Mouse (Mus musculus): ENCODE results near the gene Supt7l. TPM values are rescaled to one million over a fixed set of nuclear protein-coding genes. Genes with fewer than 3 reads are reported as not detected.

The Supt7l gene
- polyA plus RNA-seq, 1 experiment from 2014 or later, result 25.1 TPM

DNA sequence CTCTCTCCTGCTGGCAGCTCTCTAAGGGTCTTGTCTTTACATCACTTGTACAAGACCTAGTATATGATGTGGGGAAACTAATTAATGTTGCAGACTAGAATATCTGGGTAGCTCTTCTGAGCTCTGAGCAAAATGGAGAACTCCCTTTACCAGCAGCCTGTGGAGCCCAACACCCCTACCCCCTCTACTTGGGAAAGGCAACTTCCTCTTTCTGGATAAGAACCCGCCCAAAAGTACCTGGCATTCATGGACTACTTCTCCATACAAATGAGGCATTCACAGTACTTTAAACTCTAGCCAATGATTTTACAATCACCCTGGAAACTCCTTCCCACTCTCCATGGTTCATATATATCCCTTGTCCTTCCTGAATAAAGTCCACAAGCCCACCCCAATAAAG is 15.1 kb downstream of the Supt7l start:
- no peaks in the 10 kb centered on the region for H3K4me1 ChIP-seq (ENCODE audit: control insufficient read depth, insufficient read depth, low read length)
- no peaks in the 10 kb centered on the region for H3K27me3 ChIP-seq (ENCODE audit: control insufficient read depth, insufficient read depth, low read depth, low read length)
- no peak overlapping the region for H3K4me2 ChIP-seq (ENCODE audit: low read length)
- H3K27ac ChIP-seq (ENCODE audit: low read length), result no peak overlapping the region
- H3K9me3 ChIP-seq (replicated peaks; ENCODE audit: control insufficient read depth, low read length, poor library complexity, severe bottlenecking), result no peaks in the 10 kb centered on the region
- no peak overlapping the region for H3K4me3 ChIP-seq (ENCODE audit: low read depth, low read length)
- WGBS, result 96% methylated on average over 1 of the region's 1 CpGs
- H3K36me3 ChIP-seq (ENCODE audit: control insufficient read depth, insufficient read depth, low read length), result peaks cover 31% of the 10 kb centered on the region
- no peak overlapping the region for H3K9ac ChIP-seq (ENCODE audit: low read depth, low read length)
- ATAC-seq, result no peak

DNA sequence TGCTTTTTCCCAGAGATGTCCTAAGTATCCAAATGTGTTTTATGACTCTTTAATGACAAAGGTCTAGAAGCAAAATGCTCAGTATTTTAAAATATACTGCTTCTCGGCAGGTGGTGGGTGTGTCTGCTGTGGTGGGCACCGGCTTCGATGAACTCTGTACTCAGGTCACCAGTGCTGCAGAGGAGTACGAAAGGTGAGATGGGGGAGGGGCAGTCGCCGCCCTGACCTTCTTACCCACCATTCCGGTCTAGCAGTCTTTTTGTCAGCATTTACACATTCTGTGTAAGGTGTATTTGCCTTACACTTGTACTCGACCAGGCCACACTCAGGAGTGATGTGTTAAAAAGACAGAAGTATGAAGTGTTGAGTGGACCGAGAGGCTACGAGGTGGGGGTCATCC is 22.8 kb downstream of the Supt7l start:
- no peaks in the 10 kb centered on the region for H3K9me3 ChIP-seq (replicated peaks; ENCODE audit: control insufficient read depth, low read length, poor library complexity, severe bottlenecking)
- H3K36me3 ChIP-seq (ENCODE audit: control insufficient read depth, insufficient read depth, low read length), result peaks cover 36% of the 10 kb centered on the region
- no peak overlapping the region for H3K4me3 ChIP-seq (ENCODE audit: low read depth, low read length)
- H3K27me3 ChIP-seq (ENCODE audit: control insufficient read depth, insufficient read depth, low read depth, low read length), result no peaks in the 10 kb centered on the region
- no peaks in the 10 kb centered on the region for H3K4me1 ChIP-seq (ENCODE audit: control insufficient read depth, insufficient read depth, low read length)
- no peak for ATAC-seq
- no peak overlapping the region for H3K27ac ChIP-seq (ENCODE audit: low read length)
- no peak overlapping the region for H3K9ac ChIP-seq (ENCODE audit: low read depth, low read length)
- no peak overlapping the region for H3K4me2 ChIP-seq (ENCODE audit: low read length)
- WGBS, result 92% methylated on average over 10 of the region's 10 CpGs

DNA sequence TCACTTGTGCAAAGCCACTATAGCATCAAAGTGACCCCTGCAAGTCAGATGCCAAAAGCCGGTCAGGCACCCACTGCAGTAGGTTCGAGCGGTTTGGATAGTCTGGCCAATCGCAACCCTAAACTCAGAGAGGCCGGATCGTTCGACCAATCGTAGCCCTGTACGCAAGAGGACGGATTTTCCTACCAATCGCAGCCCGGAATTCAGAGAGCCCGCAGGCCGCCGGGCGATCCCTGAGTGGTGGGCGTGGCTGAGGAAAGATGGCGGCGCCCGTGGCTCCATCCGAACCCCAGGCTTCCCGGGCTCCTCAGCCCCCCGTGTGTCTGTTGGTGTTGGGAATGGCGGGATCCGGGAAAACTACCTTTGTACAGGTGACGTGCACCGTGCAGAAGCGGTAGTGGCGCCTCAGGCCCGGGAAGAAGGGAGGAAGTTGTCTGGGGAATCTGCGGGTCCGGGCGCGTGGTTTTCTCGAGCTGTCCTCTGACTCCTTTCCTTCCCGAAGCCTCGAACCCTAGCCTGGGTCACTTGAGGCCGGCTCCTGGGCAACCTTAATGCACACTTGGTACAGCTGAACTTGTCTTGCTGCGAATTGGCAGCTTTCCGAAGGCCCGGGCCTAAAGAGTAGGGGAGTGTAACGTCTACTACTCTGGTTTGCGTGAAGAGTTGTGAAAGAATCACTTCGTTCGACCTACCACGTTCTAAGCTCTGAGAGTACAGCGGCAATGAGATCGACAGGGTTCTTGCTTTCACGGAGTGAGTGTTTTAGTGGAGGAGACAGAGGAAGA is 32.9 kb downstream of the Supt7l start, which contains the start of gene Gpn1:
Gpn1 (plus strand) TSS at position 229 of the 785 bp plus-strand sequence.
- under 1% methylated on average over 49 of the region's 49 CpGs for WGBS
- Histone ChIP-seq H3K4me3 (ENCODE audit: low read depth, low read length) (peak within 1 kb of the TSS; percentile 73), H3K9me3 (replicated peaks; ENCODE audit: control insufficient read depth, low read length, poor library complexity, severe bottlenecking) (no peaks in the 10 kb centered on the region), H3K36me3 (ENCODE audit: control insufficient read depth, insufficient read depth, low read length) (peaks cover 12% of the 10 kb centered on the region), H3K9ac (ENCODE audit: low read depth, low read length) (peak within 1 kb of the TSS; percentile 71), H3K4me2 (ENCODE audit: low read length) (peak within 1 kb of the TSS; percentile 74), H3K27me3 (ENCODE audit: control insufficient read depth, insufficient read depth, low read depth, low read length) (no peaks in the 10 kb centered on the region), H3K4me1 (ENCODE audit: control insufficient read depth, insufficient read depth, low read length) (peaks cover 13% of the 10 kb centered on the region), H3K27ac (ENCODE audit: low read length) (peak within 1 kb of the TSS; percentile 75)
- peak; percentile 100 for ATAC-seq

DNA sequence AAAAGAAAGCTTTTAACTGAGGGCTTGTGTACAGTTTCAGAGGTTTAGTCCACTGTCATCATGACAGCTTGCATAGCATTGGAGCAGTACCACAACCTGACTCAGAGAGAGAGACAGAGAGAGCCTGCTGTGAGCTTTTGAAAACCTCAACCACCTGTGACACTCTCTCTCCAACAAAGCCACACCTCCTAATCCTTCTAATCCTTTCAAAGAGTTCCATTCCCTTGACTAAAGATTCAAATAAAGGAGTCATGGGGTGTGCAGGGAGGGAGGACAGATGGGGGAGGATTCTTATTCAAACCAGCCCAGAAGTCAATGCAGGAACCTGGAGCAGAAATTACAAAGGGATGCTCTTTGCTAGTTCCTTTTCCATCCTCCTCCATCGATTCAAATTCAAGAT is 35.6 kb downstream of the Supt7l start:
- Histone ChIP-seq H3K9ac (ENCODE audit: low read depth, low read length) (no peak overlapping the region), H3K4me3 (ENCODE audit: low read depth, low read length) (no peak overlapping the region), H3K4me1 (ENCODE audit: control insufficient read depth, insufficient read depth, low read length) (peaks cover 13% of the 10 kb centered on the region), H3K4me2 (ENCODE audit: low read length) (no peak overlapping the region), H3K9me3 (replicated peaks; ENCODE audit: control insufficient read depth, low read length, poor library complexity, severe bottlenecking) (no peaks in the 10 kb centered on the region), H3K36me3 (ENCODE audit: control insufficient read depth, insufficient read depth, low read length) (no peaks in the 10 kb centered on the region; the same call in 1 of the 2 replicates), H3K27me3 (ENCODE audit: control insufficient read depth, insufficient read depth, low read depth, low read length) (no peaks in the 10 kb centered on the region), H3K27ac (ENCODE audit: low read length) (no peak overlapping the region)
- ATAC-seq, result no peak
- WGBS, result 28% methylated on average over 1 of the region's 1 CpGs

DNA sequence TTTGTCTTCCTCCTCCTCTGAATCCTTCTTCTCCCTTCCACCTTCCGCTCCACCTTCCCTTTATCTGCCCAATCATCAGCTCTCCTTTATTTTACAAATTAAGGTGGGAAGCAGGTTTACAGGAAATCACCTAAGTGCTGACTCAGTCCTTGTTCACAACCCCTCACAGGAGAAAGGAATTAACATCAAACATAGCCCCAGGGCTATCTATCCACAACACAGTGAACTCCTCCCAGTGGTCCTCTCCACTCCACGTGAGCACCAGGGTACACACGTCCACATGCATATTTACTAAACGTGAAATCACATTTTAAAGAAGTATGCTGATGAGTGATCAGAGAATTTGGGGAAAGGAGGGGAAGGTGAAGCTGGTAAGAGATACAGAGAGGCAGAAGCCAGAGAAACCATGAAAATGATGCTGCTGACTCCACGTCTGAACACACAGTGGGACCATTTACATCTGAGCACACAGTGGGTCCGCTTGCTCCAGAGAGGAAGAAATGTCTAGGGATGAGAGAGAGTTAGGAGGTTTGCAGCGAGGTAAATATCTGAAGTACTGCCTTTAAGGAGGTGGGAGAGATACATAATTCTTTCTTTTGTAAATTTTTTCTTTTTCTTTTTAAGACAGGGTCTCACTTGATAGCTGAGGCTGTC is 38.4 kb downstream of the Supt7l start:
- Histone ChIP-seq H3K4me1 (ENCODE audit: control insufficient read depth, insufficient read depth, low read length) (peaks cover 4% of the 10 kb centered on the region), H3K36me3 (ENCODE audit: control insufficient read depth, insufficient read depth, low read length) (no peaks in the 10 kb centered on the region), H3K9me3 (replicated peaks; ENCODE audit: control insufficient read depth, low read length, poor library complexity, severe bottlenecking) (no peaks in the 10 kb centered on the region), H3K4me3 (ENCODE audit: low read depth, low read length) (no peak overlapping the region), H3K4me2 (ENCODE audit: low read length) (no peak overlapping the region), H3K9ac (ENCODE audit: low read depth, low read length) (no peak overlapping the region), H3K27me3 (ENCODE audit: control insufficient read depth, insufficient read depth, low read depth, low read length) (no peaks in the 10 kb centered on the region), H3K27ac (ENCODE audit: low read length) (no peak overlapping the region)
- no peak for ATAC-seq
- WGBS, result 81% methylated on average over 7 of the region's 7 CpGs

DNA sequence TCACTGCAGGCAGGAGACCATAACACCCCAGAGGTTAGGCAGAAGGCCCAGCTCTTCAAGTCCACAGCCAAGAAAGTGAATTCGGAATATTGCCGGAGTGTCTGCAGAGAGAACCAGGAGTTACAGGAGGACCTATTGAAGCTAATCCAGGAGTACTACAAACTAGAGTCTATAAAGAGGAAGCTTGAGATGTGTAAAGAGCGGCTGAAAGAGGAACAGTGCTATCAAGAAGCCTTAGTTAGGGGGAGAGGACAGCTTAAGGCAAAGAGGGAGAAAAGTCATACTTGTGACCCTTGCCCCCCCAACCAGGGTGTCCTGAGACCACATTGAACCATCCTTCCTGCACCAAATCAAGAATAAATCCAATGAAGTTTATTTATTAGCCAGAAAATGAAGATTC is 39.7 kb downstream of the Supt7l start:
- no peaks in the 10 kb centered on the region for H3K36me3 ChIP-seq (ENCODE audit: control insufficient read depth, insufficient read depth, low read length)
- no peaks in the 10 kb centered on the region for H3K9me3 ChIP-seq (replicated peaks; ENCODE audit: control insufficient read depth, low read length, poor library complexity, severe bottlenecking)
- no peaks in the 10 kb centered on the region for H3K4me1 ChIP-seq (ENCODE audit: control insufficient read depth, insufficient read depth, low read length)
- 93% methylated on average over 3 of the region's 3 CpGs for WGBS
- H3K27me3 ChIP-seq (ENCODE audit: control insufficient read depth, insufficient read depth, low read depth, low read length), result no peaks in the 10 kb centered on the region
- no peak for ATAC-seq
- no peak overlapping the region for H3K9ac ChIP-seq (ENCODE audit: low read depth, low read length)
- H3K4me2 ChIP-seq (ENCODE audit: low read length), result no peak overlapping the region
- H3K4me3 ChIP-seq (ENCODE audit: low read depth, low read length), result no peak overlapping the region
- no peak overlapping the region for H3K27ac ChIP-seq (ENCODE audit: low read length)

DNA sequence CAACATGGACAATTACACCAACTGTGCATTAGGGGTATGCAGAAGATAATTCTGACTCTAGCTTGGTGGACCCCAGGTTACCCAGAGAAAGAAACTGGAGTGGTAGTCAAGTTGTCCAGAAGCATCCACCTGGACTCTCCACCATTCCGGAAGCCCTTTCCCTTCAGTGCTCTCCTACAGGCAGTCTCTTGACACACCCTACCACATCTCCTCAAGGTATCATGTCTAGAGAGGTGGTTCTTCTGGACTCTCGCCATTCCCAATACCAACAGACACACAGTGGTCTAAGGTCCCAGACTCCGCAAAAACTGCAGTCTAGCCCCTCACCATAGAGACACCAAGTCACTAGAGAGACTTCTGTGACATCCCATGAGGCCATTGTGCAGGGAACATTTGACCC is 42.2 kb downstream of the Supt7l start, which contains the start of gene 4930548H24Rik:
4930548H24Rik (plus strand) TSS at position 301 of the 400 bp plus-strand sequence.
- Histone ChIP-seq H3K27me3 (ENCODE audit: control insufficient read depth, insufficient read depth, low read depth, low read length) (no peaks in the 10 kb centered on the region), H3K4me2 (ENCODE audit: low read length) (no peak within 1 kb of the TSS), H3K9ac (ENCODE audit: low read depth, low read length) (no peak within 1 kb of the TSS), H3K9me3 (replicated peaks; ENCODE audit: control insufficient read depth, low read length, poor library complexity, severe bottlenecking) (no peaks in the 10 kb centered on the region), H3K4me3 (ENCODE audit: low read depth, low read length) (no peak within 1 kb of the TSS), H3K27ac (ENCODE audit: low read length) (no peak within 1 kb of the TSS), H3K36me3 (ENCODE audit: control insufficient read depth, insufficient read depth, low read length) (peaks cover 16% of the 10 kb centered on the region), H3K4me1 (ENCODE audit: control insufficient read depth, insufficient read depth, low read length) (no peaks in the 10 kb centered on the region)
- ATAC-seq, result no peak
- WGBS, result 95% methylated on average over 3 of the region's 3 CpGs

DNA sequence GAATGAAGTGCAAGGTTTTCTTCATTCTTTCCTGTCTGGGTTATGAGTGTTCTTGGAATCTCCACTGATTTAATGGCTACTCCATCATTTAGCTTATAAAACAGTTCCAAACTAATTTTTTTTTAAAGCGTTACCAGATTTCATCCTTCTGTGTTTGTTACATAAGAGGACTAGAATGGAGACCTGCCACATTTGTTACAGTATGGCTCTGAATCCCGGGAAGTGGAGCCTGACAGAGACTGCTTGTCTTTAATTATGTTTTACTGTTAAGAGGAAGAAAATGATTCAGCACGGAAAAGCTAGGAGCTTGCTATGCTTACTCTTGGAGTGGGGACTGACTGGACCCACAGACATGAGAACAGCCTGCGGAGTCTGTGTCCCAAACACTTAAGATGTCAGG is 47.1 kb downstream of the Supt7l start:
- Histone ChIP-seq H3K27me3 (ENCODE audit: control insufficient read depth, insufficient read depth, low read depth, low read length) (no peaks in the 10 kb centered on the region), H3K9ac (ENCODE audit: low read depth, low read length) (no peak overlapping the region), H3K9me3 (replicated peaks; ENCODE audit: control insufficient read depth, low read length, poor library complexity, severe bottlenecking) (no peaks in the 10 kb centered on the region), H3K4me2 (ENCODE audit: low read length) (no peak overlapping the region), H3K4me3 (ENCODE audit: low read depth, low read length) (no peak overlapping the region), H3K36me3 (ENCODE audit: control insufficient read depth, insufficient read depth, low read length) (peaks cover 47% of the 10 kb centered on the region), H3K27ac (ENCODE audit: low read length) (no peak overlapping the region), H3K4me1 (ENCODE audit: control insufficient read depth, insufficient read depth, low read length) (no peaks in the 10 kb centered on the region)
- ATAC-seq, result no peak
- 96% methylated on average over 4 of the region's 4 CpGs for WGBS

DNA sequence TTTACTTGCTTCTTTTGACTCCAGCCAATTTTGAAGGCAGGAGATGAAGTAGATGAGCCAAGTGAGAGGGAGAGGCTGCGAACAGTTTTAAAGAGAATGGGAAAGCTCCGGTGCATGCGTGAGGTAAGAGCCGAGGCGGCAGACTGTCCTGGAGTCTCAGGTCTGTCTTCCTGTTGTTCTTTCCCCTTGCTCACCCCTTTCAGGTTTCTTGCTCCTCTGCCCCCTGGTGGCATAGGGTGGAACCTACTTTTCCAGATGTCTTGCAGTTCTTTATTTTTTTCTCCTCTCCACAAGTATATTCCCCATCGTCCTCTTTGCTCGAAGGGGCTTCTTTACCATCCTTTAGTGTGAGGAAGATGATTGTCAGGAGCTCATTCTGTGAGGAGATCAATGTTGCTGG is 57.3 kb downstream of the Supt7l start:
- WGBS, result 75% methylated on average over 7 of the region's 7 CpGs
- H3K36me3 ChIP-seq (ENCODE audit: control insufficient read depth, insufficient read depth, low read length), result peaks cover 57% of the 10 kb centered on the region
- H3K4me3 ChIP-seq (ENCODE audit: low read depth, low read length), result no peak overlapping the region
- no peak for ATAC-seq
- H3K4me1 ChIP-seq (ENCODE audit: control insufficient read depth, insufficient read depth, low read length), result no peaks in the 10 kb centered on the region
- H3K4me2 ChIP-seq (ENCODE audit: low read length), result no peak overlapping the region
- no peaks in the 10 kb centered on the region for H3K9me3 ChIP-seq (replicated peaks; ENCODE audit: control insufficient read depth, low read length, poor library complexity, severe bottlenecking)
- H3K27me3 ChIP-seq (ENCODE audit: control insufficient read depth, insufficient read depth, low read depth, low read length), result no peaks in the 10 kb centered on the region
- H3K9ac ChIP-seq (ENCODE audit: low read depth, low read length), result no peak overlapping the region
- no peak overlapping the region for H3K27ac ChIP-seq (ENCODE audit: low read length)

Data from midbrain, embryonic 16.5 days (tissue).